Mouse (Mus musculus): ENCODE results near the gene Rbm20.

DNA sequence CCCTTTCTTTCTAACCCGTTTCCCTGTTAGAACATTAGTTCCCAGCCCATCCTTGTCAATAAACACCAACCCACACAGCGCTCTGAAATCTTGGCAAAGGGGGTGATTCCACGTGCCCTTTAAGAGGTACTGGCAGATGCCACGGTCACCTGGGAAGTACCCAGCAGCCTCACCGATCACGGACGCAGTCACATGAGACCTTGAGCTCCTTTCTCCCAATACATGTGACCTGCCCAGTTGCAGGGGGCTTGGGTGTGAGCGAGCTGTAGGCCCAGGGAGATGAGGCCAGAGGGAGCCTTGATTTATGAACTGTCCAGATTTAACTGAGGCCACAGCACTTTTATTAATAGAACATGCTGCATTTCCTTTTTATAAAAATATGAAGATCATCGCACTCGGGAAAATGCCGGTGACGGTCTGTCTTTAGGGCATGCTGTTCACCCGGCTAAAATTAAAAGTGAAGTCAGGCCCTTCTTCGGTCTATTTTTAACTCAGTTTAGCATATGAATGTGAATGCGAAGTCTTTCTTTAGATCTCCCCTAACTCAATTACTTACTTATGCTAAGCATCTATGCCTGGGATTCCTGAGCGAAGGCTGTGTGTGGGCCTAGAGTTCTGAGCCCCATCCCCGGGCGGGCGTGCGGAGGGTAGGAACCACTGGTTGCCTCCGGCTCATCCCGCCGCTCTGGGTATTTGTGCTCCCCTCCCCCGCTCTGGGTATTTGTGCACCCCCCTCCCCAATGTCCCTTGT, 20.4 kb downstream of the Rbm20 start:
- TF ChIP-seq POLR2A (IDR thresholded peaks at IDR 0.05; ENCODE audit: borderline replicate concordance, insufficient read depth, low read length) (no peak), CTCF (IDR thresholded peaks at IDR 0.05; ENCODE audit: borderline replicate concordance, insufficient read depth, low read depth, low read length) (no peak)
